Mouse (Mus musculus): Measurements from ENCODE around the gene Mum1. TPM values are rescaled to one million over a fixed set of nuclear protein-coding genes. Genes with fewer than 3 reads are reported as not detected.

Mum1 gene
- polyA plus RNA-seq, 1 experiment from 2014 or later = 79.4 TPM

DNA sequence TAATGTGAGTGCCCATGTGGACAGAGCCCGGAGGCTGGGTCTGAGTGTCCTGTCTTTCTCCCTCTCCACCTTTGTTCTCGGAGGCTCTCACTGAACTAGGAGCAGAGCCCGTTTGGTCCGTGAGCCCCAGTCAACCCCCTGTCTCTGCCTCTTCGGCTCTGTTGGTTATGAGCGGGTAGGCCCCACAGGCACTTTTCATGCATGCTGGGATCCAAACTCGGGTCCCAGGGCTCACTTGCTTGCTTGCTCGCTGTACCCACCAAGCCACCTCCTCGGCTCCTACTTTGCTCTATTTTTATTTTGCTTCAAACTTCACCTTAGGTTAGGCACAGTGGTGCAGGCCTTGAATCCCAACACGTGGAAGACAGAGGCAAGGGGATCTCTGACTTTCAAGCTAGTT lies 38.5 kb upstream of the Mum1 start:
- H3K4me2 ChIP-seq (ENCODE audit: low read depth, low read length, severe bottlenecking) = no peak overlapping the region
- peaks cover 11% of the 10 kb centered on the region; the same call in 1 of the 2 replicates for H3K4me1 ChIP-seq (replicated peaks; ENCODE audit: control insufficient read depth, insufficient read depth, low read length)
- H3K9ac ChIP-seq (ENCODE audit: low read length) = no peak overlapping the region

DNA sequence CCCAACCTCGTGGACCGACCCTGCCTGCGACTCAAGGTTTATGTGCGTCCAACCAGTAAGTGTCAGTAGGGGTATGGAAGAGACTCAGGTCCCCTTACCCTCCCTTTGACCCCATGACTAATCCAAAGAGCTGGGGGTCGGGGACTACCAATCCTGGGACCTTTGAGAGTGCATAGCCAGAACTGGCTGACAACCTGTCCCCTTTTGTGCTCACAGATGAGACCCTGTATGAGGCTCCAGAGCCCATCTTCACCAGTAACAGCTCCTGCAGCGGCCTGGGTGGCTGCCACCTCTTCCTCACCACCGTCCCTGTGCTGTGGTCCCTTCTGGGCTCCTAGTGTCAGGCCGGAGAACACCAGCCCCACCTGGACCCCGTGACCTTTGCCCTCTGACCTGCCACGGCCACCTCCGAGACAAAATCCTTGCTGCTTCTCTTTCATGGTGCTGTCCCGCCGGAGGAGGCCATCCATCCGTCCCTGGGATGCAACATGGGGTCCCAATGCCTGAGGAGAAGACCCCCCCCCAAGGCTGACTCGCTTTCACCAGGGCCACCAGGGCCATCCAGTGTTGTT lies 37.7 kb upstream of the Mum1 start:
- ATAC-seq (replicated peaks; ENCODE audit: low FRiP score) (no peak), DNase-seq (ENCODE audit: low spot score) (peak; percentile 51)
- H3K27ac ChIP-seq (ENCODE audit: low read depth, low read length) = no peak overlapping the region
- 67% methylated on average over 15 of the region's 15 CpGs for WGBS
- no peak overlapping the region for H3K4me2 ChIP-seq (ENCODE audit: low read depth, low read length, severe bottlenecking)
- H3K4me1 ChIP-seq (replicated peaks; ENCODE audit: control insufficient read depth, insufficient read depth, low read length) = peaks cover 11% of the 10 kb centered on the region; the same call in 1 of the 2 replicates
- no peak overlapping the region for H3K9ac ChIP-seq (ENCODE audit: low read length)
- no peaks in the 10 kb centered on the region; the same call in 1 of the 2 replicates for H3K36me3 ChIP-seq (ENCODE audit: control insufficient read depth, insufficient read depth, low read length)
- H3K9me3 ChIP-seq (ENCODE audit: control insufficient read depth, low read length) = no peaks in the 10 kb centered on the region
- H3K27me3 ChIP-seq (ENCODE audit: control insufficient read depth, insufficient read depth, low read length) = peaks cover 2% of the 10 kb centered on the region; the same call in 1 of the 2 replicates
- no peak overlapping the region for H3K4me3 ChIP-seq (ENCODE audit: low read depth, low read length)

More for the DNA sequence above, 38.5 kb upstream of the Mum1 start:
- H3K36me3 ChIP-seq (ENCODE audit: control insufficient read depth, insufficient read depth, low read length) = no peaks in the 10 kb centered on the region; the same call in 1 of the 2 replicates
- ATAC-seq (replicated peaks; ENCODE audit: low FRiP score) = no peak
- H3K27ac ChIP-seq (ENCODE audit: low read depth, low read length) = no peak overlapping the region
- DNase-seq (ENCODE audit: low spot score) = no peak
- peaks cover 2% of the 10 kb centered on the region; the same call in 1 of the 2 replicates for H3K27me3 ChIP-seq (ENCODE audit: control insufficient read depth, insufficient read depth, low read length)
- 89% methylated on average over 10 of the region's 10 CpGs for WGBS
- H3K9me3 ChIP-seq (ENCODE audit: control insufficient read depth, low read length) = no peaks in the 10 kb centered on the region
- H3K4me3 ChIP-seq (ENCODE audit: low read depth, low read length) = no peak overlapping the region

DNA sequence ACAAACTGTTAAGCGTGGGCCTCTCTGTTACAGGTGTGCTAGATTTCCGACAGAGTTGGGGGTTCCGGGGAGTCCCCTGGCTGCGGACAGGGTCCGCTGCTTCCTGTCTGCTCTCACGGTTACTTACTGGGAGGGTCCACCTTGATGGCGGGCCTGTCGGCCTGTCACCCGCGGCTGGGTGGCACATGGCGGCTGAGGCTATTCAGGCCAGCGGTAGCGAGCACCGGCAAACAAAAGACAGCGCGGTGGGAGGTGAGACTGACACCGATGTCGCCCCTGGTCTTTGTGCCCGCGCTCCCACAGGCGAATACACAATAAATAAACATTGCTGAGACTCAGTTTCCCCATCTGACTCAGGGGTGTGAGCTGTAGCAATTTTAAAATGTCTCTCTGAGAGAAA lies 36.2 kb upstream of the Mum1 start:
- Histone ChIP-seq H3K27me3 (ENCODE audit: control insufficient read depth, insufficient read depth, low read length) (peaks cover 2% of the 10 kb centered on the region; the same call in 1 of the 2 replicates), H3K27ac (ENCODE audit: low read depth, low read length) (peak overlapping the region; percentile 80), H3K4me1 (replicated peaks; ENCODE audit: control insufficient read depth, insufficient read depth, low read length) (peaks cover 18% of the 10 kb centered on the region; the same call in 1 of the 2 replicates), H3K4me3 (ENCODE audit: low read depth, low read length) (peak overlapping the region; percentile 37), H3K9ac (ENCODE audit: low read length) (peak overlapping the region; percentile 78), H3K4me2 (ENCODE audit: low read depth, low read length, severe bottlenecking) (peak overlapping the region; percentile 86), H3K9me3 (ENCODE audit: control insufficient read depth, low read length) (no peaks in the 10 kb centered on the region), H3K36me3 (ENCODE audit: control insufficient read depth, insufficient read depth, low read length) (no peaks in the 10 kb centered on the region; the same call in 1 of the 2 replicates)
- peak; percentile 74 for DNase-seq (ENCODE audit: low spot score)
- 4% methylated on average over 21 of the region's 21 CpGs for WGBS
- peak; percentile 53 for ATAC-seq (replicated peaks; ENCODE audit: low FRiP score)

DNA sequence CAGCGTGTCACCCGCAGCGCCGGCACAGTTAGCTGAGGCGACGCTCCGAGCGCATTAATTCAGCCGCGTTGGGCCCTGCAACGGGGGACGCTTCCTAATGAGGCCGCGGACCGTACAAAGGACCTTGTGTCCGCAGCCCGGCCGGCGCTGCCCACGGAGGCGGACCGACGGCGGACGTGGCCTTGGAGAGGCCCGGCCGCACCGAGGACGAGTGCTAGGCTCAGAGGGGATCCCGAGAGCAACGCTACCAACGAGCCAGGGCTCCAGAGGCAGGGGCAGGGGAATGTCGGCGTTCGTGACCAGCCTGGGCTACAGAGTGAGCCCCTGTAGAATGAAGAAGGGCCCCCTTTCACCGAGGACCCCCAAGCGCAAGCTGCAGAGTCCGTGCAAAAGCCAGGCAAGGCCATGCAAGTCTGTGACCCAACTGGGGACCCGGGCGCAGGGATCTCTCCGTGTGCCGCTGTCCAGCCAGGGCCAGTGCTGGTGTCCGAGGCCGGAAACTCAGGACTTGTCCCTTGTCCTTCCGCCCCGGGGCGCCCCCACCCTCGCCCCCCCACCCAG lies 35.7 kb upstream of the Mum1 start:
- no peaks in the 10 kb centered on the region for H3K9me3 ChIP-seq (ENCODE audit: control insufficient read depth, low read length)
- H3K9ac ChIP-seq (ENCODE audit: low read length) = peak overlapping the region; percentile 78
- ATAC-seq (replicated peaks; ENCODE audit: low FRiP score) (peak; percentile 60), DNase-seq (ENCODE audit: low spot score) (peak; percentile 80)
- H3K27me3 ChIP-seq (ENCODE audit: control insufficient read depth, insufficient read depth, low read length) = peaks cover 2% of the 10 kb centered on the region; the same call in 1 of the 2 replicates
- H3K4me2 ChIP-seq (ENCODE audit: low read depth, low read length, severe bottlenecking) = peak overlapping the region; percentile 86
- peak overlapping the region; percentile 37 for H3K4me3 ChIP-seq (ENCODE audit: low read depth, low read length)
- no peaks in the 10 kb centered on the region; the same call in 1 of the 2 replicates for H3K36me3 ChIP-seq (ENCODE audit: control insufficient read depth, insufficient read depth, low read length)
- H3K27ac ChIP-seq (ENCODE audit: low read depth, low read length) = peak overlapping the region; percentile 80
- under 1% methylated on average over 47 of the region's 48 CpGs for WGBS
- peaks cover 18% of the 10 kb centered on the region; the same call in 1 of the 2 replicates for H3K4me1 ChIP-seq (replicated peaks; ENCODE audit: control insufficient read depth, insufficient read depth, low read length)

DNA sequence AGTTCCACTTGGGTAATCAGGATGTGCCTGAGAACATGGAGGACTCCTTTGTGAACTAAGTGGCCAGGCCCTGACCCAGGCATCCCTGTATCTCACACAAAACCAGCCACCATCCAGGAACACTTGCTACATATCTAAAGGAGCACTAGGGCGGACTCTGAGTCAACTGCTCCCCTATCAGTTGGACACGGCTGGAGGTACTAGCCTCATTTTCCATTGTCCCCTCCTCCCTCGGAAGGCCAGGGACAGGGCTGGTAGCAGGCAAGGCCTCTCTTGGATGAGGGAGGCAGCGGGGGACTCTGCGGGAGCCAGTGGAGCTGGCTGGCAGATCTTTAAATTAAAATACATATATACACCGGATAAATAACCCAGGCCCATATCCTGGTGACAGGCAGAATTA lies 32.3 kb upstream of the Mum1 start:
- Histone ChIP-seq H3K36me3 (ENCODE audit: control insufficient read depth, insufficient read depth, low read length) (no peaks in the 10 kb centered on the region), H3K9ac (ENCODE audit: low read length) (0 out of 2 replicates have a peak overlapping the region, but pooled peaks have one; percentile 55), H3K4me1 (replicated peaks; ENCODE audit: control insufficient read depth, insufficient read depth, low read length) (peaks cover 20% of the 10 kb centered on the region; the same call in 1 of the 2 replicates), H3K27ac (ENCODE audit: low read depth, low read length) (peak overlapping the region; percentile 42), H3K4me3 (ENCODE audit: low read depth, low read length) (no peak overlapping the region), H3K4me2 (ENCODE audit: low read depth, low read length, severe bottlenecking) (no peak overlapping the region), H3K27me3 (ENCODE audit: control insufficient read depth, insufficient read depth, low read length) (peaks cover 2% of the 10 kb centered on the region; the same call in 1 of the 2 replicates), H3K9me3 (ENCODE audit: control insufficient read depth, low read length) (no peaks in the 10 kb centered on the region)
- DNase-seq (ENCODE audit: low spot score) = peak; percentile 48
- WGBS = 52% methylated on average over 6 of the region's 6 CpGs
- ATAC-seq (replicated peaks; ENCODE audit: low FRiP score) = no peak

DNA sequence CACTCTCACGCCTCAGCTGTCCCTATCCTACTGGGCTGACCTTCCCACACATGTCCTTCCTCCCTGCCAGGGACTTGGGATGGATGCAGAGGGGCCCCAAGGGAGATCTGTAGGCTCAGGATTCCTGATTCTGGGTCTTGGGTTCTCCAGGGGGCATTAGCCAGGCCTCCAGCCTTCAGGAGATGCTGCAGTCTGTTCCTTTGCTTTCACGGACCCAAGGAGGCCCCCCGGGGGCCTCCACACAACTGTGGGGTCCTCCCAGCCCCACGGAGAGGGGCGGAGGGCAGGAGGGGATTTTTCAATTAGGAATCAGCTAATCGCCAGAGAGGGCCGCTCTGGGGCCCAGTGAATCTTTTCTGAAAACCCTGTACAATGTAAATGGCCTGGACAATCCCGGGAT lies 31.8 kb upstream of the Mum1 start:
- Histone ChIP-seq H3K4me3 (ENCODE audit: low read depth, low read length) (no peak overlapping the region), H3K27me3 (ENCODE audit: control insufficient read depth, insufficient read depth, low read length) (peaks cover 2% of the 10 kb centered on the region; the same call in 1 of the 2 replicates), H3K9me3 (ENCODE audit: control insufficient read depth, low read length) (no peaks in the 10 kb centered on the region), H3K36me3 (ENCODE audit: control insufficient read depth, insufficient read depth, low read length) (no peaks in the 10 kb centered on the region), H3K4me1 (replicated peaks; ENCODE audit: control insufficient read depth, insufficient read depth, low read length) (peaks cover 20% of the 10 kb centered on the region; the same call in 1 of the 2 replicates), H3K9ac (ENCODE audit: low read length) (peak overlapping the region; percentile 55), H3K27ac (ENCODE audit: low read depth, low read length) (peak overlapping the region; percentile 42), H3K4me2 (ENCODE audit: low read depth, low read length, severe bottlenecking) (peak overlapping the region; percentile 26; the same call in 1 of the 2 replicates)
- 12% methylated on average over 8 of the region's 8 CpGs for WGBS
- DNase-seq (ENCODE audit: low spot score) (peak; percentile 55), ATAC-seq (replicated peaks; ENCODE audit: low FRiP score) (no peak)

DNA sequence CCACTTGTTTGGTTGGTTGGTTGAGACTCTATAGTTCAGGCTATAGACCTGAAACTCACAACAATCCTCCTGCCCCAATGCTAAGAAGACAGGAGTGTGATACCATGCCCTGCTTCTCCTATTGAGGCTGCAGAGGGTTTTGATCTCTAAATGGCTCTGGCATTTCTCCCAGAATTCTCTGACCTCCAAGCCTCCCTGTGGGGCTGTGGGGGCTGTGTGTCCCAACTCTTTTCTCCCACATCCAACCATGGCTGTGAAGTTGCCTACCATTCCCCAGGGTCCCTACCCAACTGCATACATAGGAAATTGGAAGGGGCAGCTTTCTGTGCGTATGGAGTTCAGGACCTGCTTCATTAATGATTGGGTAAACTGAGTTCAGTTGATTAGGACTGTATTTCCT lies 30.1 kb upstream of the Mum1 start:
- H3K4me2 ChIP-seq (ENCODE audit: low read depth, low read length, severe bottlenecking) = no peak overlapping the region
- peaks cover 8% of the 10 kb centered on the region; the same call in 1 of the 2 replicates for H3K4me1 ChIP-seq (replicated peaks; ENCODE audit: control insufficient read depth, insufficient read depth, low read length)
- no peaks in the 10 kb centered on the region for H3K9me3 ChIP-seq (ENCODE audit: control insufficient read depth, low read length)
- 85% methylated on average over 1 of the region's 1 CpGs for WGBS
- no peak overlapping the region for H3K9ac ChIP-seq (ENCODE audit: low read length)
- no peak overlapping the region for H3K4me3 ChIP-seq (ENCODE audit: low read depth, low read length)
- H3K36me3 ChIP-seq (ENCODE audit: control insufficient read depth, insufficient read depth, low read length) = no peaks in the 10 kb centered on the region
- peaks cover 2% of the 10 kb centered on the region; the same call in 1 of the 2 replicates for H3K27me3 ChIP-seq (ENCODE audit: control insufficient read depth, insufficient read depth, low read length)
- H3K27ac ChIP-seq (ENCODE audit: low read depth, low read length) = no peak overlapping the region
- ATAC-seq (replicated peaks; ENCODE audit: low FRiP score) = no peak
- DNase-seq (ENCODE audit: low spot score) = no peak

DNA sequence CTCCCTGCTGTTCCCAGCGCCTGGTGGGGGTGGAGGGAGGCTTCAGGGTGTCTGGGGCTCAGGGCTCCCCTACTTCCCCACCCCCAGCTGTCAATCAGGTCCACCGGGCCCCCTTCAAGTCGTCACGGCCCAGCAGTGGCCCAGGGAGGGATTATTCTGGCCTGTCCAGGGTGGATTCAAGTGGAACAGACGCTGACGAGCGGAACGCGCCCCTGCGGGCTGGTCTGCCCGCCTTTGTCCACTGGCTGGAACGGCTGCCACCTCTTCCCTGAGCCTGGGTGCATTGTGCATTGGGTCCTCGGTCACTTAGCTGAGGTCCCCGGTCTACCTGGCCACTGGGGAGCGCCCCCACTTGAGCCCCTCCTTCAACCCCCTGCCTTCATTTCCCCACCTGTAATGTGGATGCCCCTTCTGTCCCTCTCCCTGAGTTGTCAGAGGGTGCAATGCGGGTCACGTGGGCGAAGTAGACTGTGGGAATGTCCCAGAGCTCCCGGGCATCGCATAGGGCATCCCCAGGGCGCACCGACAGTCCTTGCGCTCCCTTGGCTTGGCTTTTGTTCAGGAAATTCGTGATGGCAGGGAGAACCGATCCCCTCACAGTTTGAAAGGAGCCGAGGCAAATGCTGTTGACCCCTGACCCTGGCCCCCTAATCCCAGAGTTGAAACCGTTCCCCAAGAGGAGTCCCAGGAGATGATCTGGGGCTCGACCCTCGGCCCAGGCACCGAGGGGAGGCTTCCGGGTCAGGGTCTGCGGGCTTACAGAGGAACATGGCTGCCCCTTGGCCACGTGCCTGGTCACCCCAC lies 29.3 kb upstream of the Mum1 start:
- Histone ChIP-seq H3K9ac (ENCODE audit: low read length) (no peak overlapping the region), H3K4me1 (replicated peaks; ENCODE audit: control insufficient read depth, insufficient read depth, low read length) (peaks cover 8% of the 10 kb centered on the region; the same call in 1 of the 2 replicates), H3K27me3 (ENCODE audit: control insufficient read depth, insufficient read depth, low read length) (peaks cover under 1% of the 10 kb centered on the region; the same call in 1 of the 2 replicates), H3K36me3 (ENCODE audit: control insufficient read depth, insufficient read depth, low read length) (no peaks in the 10 kb centered on the region), H3K4me2 (ENCODE audit: low read depth, low read length, severe bottlenecking) (no peak overlapping the region), H3K4me3 (ENCODE audit: low read depth, low read length) (no peak overlapping the region), H3K27ac (ENCODE audit: low read depth, low read length) (no peak overlapping the region), H3K9me3 (ENCODE audit: control insufficient read depth, low read length) (no peaks in the 10 kb centered on the region)
- no peak for ATAC-seq (replicated peaks; ENCODE audit: low FRiP score)
- WGBS = 35% methylated on average over 33 of the region's 33 CpGs
- DNase-seq (ENCODE audit: low spot score) = peak; percentile 55

Data from forebrain, embryonic 11.5 days (tissue).